Mouse (Mus musculus) forebrain, embryonic 14.5 days (tissue): ENCODE results near the gene Rnf151. TPM values are rescaled to one million over a fixed set of nuclear protein-coding genes. Genes with fewer than 3 reads are reported as not detected.
"Not testable (repeated sequence)": the region's sequence is repeated elsewhere in the genome, so short reads cannot be mapped to it uniquely, and the experiment has no call there.

Experiments
- ATAC-seq: fragments of 200-750 bp; cut with Nextera tagmentation; 2 replicates; pipeline ENCODE4 v1.8.0; 2017; ENCODE audit warnings: mild to moderate bottlenecking, moderate library complexity
- DNase-seq: peaks from one replicate; pipeline ENCODE4 v3.0.0-alpha.2; 2015; ENCODE audit warnings: low spot score
- H3K27ac ChIP-seq: fragments of 300-500 bp; sonication (generic); 2 replicates; pipeline ENCODE4 v1.5.1; 2014; ENCODE audit warnings: low read depth, mild to moderate bottlenecking, control low read depth, low read length, moderate library complexity
- H3K27me3 ChIP-seq: fragments of 300-500 bp; sonication (generic); replicated peaks from 2 replicates; pipeline ENCODE4 v1.6.1; 2014; ENCODE audit warnings: low read length, control low read depth, mixed read lengths; ENCODE audit not compliant: control insufficient read depth, insufficient read depth
- H3K36me3 ChIP-seq: fragments of 300-500 bp; sonication (generic); 2 replicates; pipeline ENCODE4 v1.6.1; 2014; ENCODE audit warnings: low read length, control low read depth; ENCODE audit not compliant: control insufficient read depth, insufficient read depth
- H3K4me1 ChIP-seq: fragments of 300-500 bp; sonication (generic); 2 replicates; pipeline ENCODE4 v1.6.1; 2014; ENCODE audit warnings: antibody characterized with exemption, low read length, control low read depth; ENCODE audit not compliant: control insufficient read depth, insufficient read depth
- H3K4me2 ChIP-seq: fragments of 300-500 bp; sonication (generic); 2 replicates; pipeline ENCODE4 v1.6.1; 2014; ENCODE audit warnings: mild to moderate bottlenecking, control low read depth, low read length
- H3K4me3 ChIP-seq: fragments of 300-500 bp; sonication (generic); 2 replicates; pipeline ENCODE4 v1.5.1; 2014; ENCODE audit warnings: low read depth, low read length, control low read depth
- H3K9ac ChIP-seq: fragments of 300-500 bp; sonication (generic); 2 replicates; pipeline ENCODE4 v1.6.1; 2014; ENCODE audit warnings: mild to moderate bottlenecking, low read length, control low read depth, moderate library complexity
- H3K9me3 ChIP-seq: fragments of 300-500 bp; sonication (generic); replicated peaks from 2 replicates; pipeline ENCODE4 v1.6.1; 2016; ENCODE audit warnings: low read length, control low read depth, mixed read lengths; ENCODE audit not compliant: control insufficient read depth
- WGBS: fragments of 180-500 bp; shearing (Covaris S2); extraction: QIAGEN DNeasy Blood & Tissue Kit; methylation state at CpG from one replicate; pipeline ENCODE4 v1.1.7; 2014; 5-methylcytosine and 5-hydroxymethylcytosine counted together
- polyA plus RNA-seq: library from polyadenylated mRNA; unstranded; fragments of >200 nt; fragmentation: Nextera tagmentation; extraction: Ambion mirVana; gene quantifications from 2 replicates; pipeline ENCODE4 v1.2.1, GENCODE M21; 2014

Gene Rnf151
- polyA plus RNA-seq, 1 experiment from 2014 or later: not detected

DNA sequence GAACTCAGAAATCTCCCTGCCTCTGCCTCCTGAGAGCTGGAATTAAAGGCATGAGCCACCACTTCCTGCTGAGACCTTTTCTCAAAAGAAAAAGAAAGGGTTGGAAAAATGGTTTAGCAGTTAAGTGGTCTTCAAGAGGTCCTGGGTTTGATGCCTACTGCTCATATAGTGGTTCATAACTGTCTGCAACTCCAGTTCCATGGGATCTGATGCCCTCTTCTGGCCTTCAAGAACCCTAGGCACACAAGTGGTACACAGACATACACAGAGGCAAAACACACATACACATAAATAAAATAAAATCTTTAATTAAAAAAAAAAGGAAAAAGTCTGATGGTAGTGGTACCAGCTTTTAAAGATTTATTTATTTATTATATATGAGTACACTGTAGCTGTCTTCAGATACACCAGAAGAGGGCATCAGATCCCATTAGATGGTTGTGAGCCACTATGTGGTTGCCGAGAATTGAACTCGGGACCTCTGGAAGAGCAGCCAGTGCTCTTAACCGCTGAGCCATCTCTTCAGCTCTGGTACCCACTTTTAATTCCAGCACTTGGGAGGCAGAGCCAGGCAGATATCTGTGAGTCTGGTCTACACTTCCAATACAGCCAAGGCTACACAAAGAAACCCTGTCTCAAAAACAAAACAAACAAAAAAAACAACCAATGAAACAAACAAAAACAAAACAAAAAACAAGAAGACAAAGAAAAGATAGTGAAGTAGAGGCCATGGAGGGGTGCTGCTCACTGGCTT, 8.0 kb upstream of the Rnf151 start:
- H3K4me1 ChIP-seq: peaks cover 15% of the 10 kb centered on the region
- H3K36me3 ChIP-seq: peaks cover 17% of the 10 kb centered on the region
- no peak overlapping the region for H3K4me3 ChIP-seq
- no peak overlapping the region for H3K4me2 ChIP-seq
- no peaks in the 10 kb centered on the region for H3K27me3 ChIP-seq
- no peak overlapping the region for H3K27ac ChIP-seq
- no peak overlapping the region for H3K9ac ChIP-seq
- WGBS: 72% methylated on average over 3 of the region's 3 CpGs
- ATAC-seq: no peak
- H3K9me3 ChIP-seq: no peaks in the 10 kb centered on the region
- no peak for DNase-seq

DNA sequence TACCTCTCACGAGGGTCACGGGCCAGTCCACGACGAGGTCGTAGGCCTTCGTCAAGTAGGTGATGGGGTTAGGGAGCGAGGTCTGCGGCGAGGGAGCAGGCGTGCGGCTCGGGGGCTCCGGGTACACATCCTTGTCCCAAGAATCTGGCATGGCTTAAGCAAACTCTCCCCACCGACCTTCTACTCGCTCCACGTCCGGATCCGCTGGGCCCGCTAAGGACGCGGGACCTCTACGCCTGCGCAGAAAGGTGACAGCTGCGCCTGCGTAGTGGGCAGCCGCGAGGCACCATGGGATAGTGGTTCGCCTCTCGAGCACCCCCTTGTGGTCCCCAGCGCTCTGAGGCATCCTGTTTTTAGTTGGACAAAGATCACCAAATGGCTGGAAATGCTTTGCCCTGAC, 6.3 kb upstream of the Rnf151 start, which contains the start of gene Ndufb10:
Ndufb10 (minus strand) TSS at position 295 of the 400 bp plus-strand sequence.
- ATAC-seq: peak; percentile 65
- H3K4me3 ChIP-seq: peak within 1 kb of the TSS; percentile 74
- DNase-seq: peak; percentile 97
- peak within 1 kb of the TSS; percentile 75 for H3K27ac ChIP-seq
- H3K4me2 ChIP-seq: peak within 1 kb of the TSS; percentile 94
- peak within 1 kb of the TSS; percentile 91 for H3K9ac ChIP-seq
- H3K36me3 ChIP-seq: peaks cover 19% of the 10 kb centered on the region
- no peaks in the 10 kb centered on the region for H3K9me3 ChIP-seq
- no peaks in the 10 kb centered on the region for H3K27me3 ChIP-seq
- peaks cover 15% of the 10 kb centered on the region for H3K4me1 ChIP-seq
- WGBS: 0% methylated on average over 30 of the region's 30 CpGs

DNA sequence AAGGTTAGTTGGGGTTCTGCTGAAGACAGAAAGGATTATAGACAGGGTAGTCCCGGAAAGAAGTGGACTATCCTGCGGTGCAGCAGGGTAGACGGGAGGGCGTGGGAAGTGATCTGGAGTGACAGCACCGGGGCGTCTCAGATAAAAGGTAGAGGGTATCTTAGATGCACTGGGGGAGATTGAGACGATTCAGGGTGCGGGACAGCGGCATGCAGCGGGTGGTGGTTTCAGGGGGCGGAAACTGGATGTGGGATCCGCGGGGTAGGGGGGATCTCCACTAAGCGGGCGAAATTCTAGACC, 6.0 kb upstream of the Rnf151 start:
- H3K9me3 ChIP-seq: no peaks in the 10 kb centered on the region
- no peaks in the 10 kb centered on the region for H3K27me3 ChIP-seq
- peak overlapping the region; percentile 74 for H3K4me3 ChIP-seq
- peaks cover 18% of the 10 kb centered on the region for H3K4me1 ChIP-seq
- H3K36me3 ChIP-seq: peaks cover 19% of the 10 kb centered on the region
- peak overlapping the region; percentile 94 for H3K4me2 ChIP-seq
- whole genome bisulfite sequencing: 2% methylated on average over 15 of the region's 15 CpGs
- DNase-seq (no peak), ATAC-seq (peak; percentile 3; the same call in 1 of the 2 replicates)
- peak overlapping the region; percentile 75 for H3K27ac ChIP-seq
- H3K9ac ChIP-seq: peak overlapping the region; percentile 91

DNA sequence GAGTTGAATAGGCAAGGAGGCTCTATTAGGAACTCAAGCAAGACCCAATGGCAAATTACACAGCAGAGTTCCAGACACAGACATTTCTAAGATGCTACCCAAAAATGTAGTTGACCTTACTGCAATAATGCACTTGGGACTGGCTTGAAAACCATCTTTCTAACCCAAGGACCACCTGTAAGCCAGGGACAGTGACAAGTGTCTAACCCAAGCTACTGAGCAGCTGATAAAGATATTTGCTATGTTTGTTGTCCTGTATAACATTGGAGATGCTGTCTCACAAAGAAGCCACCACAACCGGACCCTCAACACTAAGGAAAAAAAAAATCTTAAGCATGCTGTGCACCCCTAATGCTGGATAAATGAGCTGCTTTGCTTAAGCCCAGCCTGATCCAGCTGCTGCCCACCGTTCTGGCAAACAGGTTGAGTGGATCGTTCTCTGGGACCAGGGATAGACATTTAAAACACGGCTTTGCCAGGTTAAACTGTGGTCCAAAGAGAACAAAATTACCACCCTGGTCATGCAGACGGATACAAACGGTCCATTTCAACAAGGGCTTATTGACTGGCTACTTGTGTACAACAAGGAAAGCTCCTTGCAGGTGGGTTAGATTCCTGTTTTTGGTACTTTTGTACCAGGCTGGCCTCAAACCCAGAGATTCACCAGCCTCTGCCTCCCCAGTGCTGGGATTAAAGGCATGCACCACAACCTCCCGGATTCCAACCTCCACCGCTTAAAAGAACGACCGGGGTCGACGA, 5.4 kb upstream of the Rnf151 start:
- H3K27me3 ChIP-seq: no peaks in the 10 kb centered on the region
- H3K36me3 ChIP-seq: peaks cover 22% of the 10 kb centered on the region
- ATAC-seq (no peak), DNase-seq (no peak)
- peak overlapping the region; percentile 94 for H3K4me2 ChIP-seq
- H3K4me1 ChIP-seq: peaks cover 20% of the 10 kb centered on the region
- WGBS: 3% methylated on average over 12 of the region's 12 CpGs
- H3K4me3 ChIP-seq: peak overlapping the region; percentile 74
- H3K27ac ChIP-seq: peak overlapping the region; percentile 75; the same call in 1 of the 2 replicates
- peak overlapping the region; percentile 91 for H3K9ac ChIP-seq
- H3K9me3 ChIP-seq: no peaks in the 10 kb centered on the region

DNA sequence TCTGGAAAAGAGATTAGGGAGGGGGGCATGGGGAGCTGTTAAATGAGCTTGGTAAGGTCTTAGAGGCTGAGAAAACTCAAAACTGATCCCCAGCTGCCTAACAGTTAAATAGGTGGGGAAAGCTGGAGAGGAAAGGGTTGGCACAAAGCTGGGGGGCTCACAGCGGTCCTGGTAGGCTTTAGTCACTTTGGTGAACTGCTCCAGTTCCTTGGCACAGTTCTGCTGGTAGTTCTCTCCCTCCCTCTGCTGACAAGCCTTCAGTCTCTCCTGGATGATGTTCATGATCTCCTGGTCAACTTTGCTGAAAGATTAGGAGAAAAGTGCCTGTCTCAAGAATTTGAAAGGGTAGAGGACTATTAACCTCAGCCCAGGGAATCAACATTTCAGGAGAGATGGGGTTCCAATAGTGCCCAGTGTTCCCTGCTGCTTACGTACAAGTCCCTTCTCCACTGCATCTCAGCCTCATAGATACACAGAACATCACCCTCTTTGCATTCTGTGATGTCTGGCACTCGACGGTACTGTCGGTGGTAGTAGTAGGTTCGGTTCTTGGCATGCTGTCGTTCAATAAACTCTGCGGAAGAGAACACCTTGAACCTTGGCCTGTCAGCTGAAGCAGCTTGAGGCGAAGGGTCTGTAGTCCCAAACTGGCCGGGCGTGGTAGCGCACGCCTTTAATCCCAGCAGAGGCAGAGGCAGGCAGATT, 4.5 kb upstream of the Rnf151 start:
- DNase-seq (no peak), ATAC-seq (no peak)
- no peak overlapping the region for H3K27ac ChIP-seq
- whole genome bisulfite sequencing: 34% methylated on average over 13 of the region's 13 CpGs
- no peak overlapping the region for H3K4me3 ChIP-seq
- H3K9ac ChIP-seq: peak overlapping the region; percentile 40; the same call in 1 of the 2 replicates
- no peaks in the 10 kb centered on the region for H3K27me3 ChIP-seq
- peak overlapping the region; percentile 94; the same call in 1 of the 2 replicates for H3K4me2 ChIP-seq
- peaks cover 20% of the 10 kb centered on the region for H3K4me1 ChIP-seq
- no peaks in the 10 kb centered on the region for H3K9me3 ChIP-seq
- H3K36me3 ChIP-seq: peaks cover 30% of the 10 kb centered on the region

DNA sequence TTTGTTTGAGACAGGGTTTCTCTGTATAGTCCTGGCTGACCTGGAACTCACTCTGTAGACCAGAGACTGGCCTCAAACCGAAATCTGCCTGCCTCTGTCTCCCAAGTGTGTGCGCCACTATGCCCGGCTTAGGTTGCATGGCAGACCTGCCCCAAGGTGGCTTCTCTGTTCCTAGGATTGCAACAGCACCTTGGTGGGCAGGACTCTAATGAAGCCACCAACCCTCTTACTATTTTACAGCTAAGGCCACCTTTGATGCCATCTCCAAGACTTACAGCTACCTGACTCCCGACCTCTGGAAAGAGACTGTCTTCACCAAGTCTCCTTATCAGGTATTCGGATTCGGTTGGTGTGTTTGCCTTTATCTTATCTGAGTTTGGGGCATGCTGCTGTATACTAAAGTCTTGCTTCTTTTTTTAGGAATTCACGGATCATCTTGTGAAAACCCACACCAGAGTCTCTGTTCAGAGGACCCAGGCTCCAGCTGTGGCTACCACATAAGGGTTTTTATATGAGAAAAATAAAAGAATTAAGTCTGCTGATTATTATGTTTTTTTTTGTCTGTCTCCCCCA, 3.6 kb upstream of the Rnf151 start:
- H3K4me1 ChIP-seq: peaks cover 20% of the 10 kb centered on the region
- peak overlapping the region; percentile 79 for H3K4me2 ChIP-seq
- peaks cover 31% of the 10 kb centered on the region for H3K36me3 ChIP-seq
- H3K9ac ChIP-seq: peak overlapping the region; percentile 25; the same call in 1 of the 2 replicates
- ATAC-seq, H3K27me3 ChIP-seq, DNase-seq, H3K27ac ChIP-seq, H3K9me3 ChIP-seq: not testable (repeated sequence)
- peak overlapping the region; percentile 64 for H3K4me3 ChIP-seq
- 66% methylated on average over 7 of the region's 7 CpGs for WGBS

DNA sequence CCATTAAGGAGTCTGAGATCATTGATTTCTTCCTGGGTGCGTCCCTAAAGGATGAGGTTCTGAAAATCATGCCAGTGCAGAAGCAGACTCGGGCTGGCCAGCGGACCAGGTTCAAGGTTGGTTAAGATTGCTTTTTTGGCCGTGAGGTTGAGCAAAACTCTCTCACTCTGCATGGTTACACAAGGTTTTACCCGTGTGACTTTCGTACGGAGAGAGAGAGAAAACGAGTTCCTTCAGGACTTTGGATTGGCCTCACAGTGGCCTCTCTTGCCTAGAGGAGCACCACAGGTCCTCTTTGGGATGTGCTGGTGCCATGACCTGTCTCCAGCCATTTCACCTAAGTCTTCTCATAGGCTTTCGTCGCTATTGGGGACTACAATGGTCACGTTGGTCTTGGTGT, 2.8 kb upstream of the Rnf151 start:
- DNase-seq, H3K27ac ChIP-seq: not testable (repeated sequence)

DNA sequence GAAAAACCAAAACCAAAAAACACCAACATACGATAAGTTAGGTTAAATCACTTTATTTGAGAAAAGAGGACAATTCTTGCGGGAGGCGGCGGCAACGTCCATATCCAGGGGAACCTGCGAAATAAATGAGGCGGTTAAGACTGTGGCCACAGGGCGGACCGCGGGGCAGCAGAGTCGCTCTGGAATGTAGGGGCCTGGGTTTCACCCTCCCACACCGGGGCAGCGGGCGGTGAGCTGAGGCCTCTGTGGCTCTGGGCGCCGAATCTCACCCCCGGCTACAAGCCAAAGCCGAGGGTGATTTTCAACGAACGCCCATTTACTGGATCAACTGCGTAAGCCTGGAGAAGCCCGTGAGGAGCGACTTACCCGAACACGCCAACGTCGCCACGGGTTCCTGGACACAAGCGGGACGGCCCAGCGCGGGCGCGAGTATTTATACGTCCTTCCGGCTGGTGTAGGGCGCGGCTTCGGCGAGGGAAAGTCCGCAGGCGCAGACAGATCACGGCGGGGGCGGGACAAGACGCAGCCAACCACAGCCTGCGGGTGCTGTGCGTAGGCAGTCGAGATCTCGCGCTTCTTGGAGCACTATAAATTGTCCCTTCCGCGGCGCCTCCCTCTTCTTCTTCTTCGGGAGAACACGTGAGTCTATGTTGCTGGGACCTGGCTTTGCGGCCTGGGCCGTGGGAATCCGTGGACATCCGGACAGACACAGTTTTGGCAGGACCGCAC, 1.8 kb upstream of the Rnf151 start:
- no peaks in the 10 kb centered on the region for H3K9me3 ChIP-seq
- peak overlapping the region; percentile 93 for H3K9ac ChIP-seq
- H3K36me3 ChIP-seq: peaks cover 39% of the 10 kb centered on the region
- peak overlapping the region; percentile 64 for H3K4me3 ChIP-seq
- WGBS: under 1% methylated on average over 61 of the region's 61 CpGs
- peak; percentile 99 for DNase-seq
- peak overlapping the region; percentile 77 for H3K27ac ChIP-seq
- H3K27me3 ChIP-seq: no peaks in the 10 kb centered on the region
- peak overlapping the region; percentile 79 for H3K4me2 ChIP-seq
- H3K4me1 ChIP-seq: peaks cover 18% of the 10 kb centered on the region
- peak; percentile 99 for ATAC-seq

More for the DNA sequence above, 2.8 kb upstream of the Rnf151 start:
- Histone ChIP-seq H3K4me2 (peak overlapping the region; percentile 79), H3K36me3 (peaks cover 36% of the 10 kb centered on the region), H3K9ac (peak overlapping the region; percentile 83), H3K4me1 (peaks cover 20% of the 10 kb centered on the region), H3K4me3 (peak overlapping the region; percentile 64)
- H3K27me3 ChIP-seq, H3K9me3 ChIP-seq, ATAC-seq: not testable (repeated sequence)
- WGBS: under 1% methylated on average over 11 of the region's 11 CpGs
